Mouse (Mus musculus) brain, embryonic 14.5 days (tissue): ENCODE data around the gene Hebp2.

Source experiments
- CTCF ChIP-seq: fragments of 200-500 bp; IDR thresholded peaks from 2 replicates; pipeline ENCODE4 v1.5.1; 2012; ENCODE audit warnings: inconsistent platforms, mild to moderate bottlenecking, moderate library complexity, borderline replicate concordance; ENCODE audit not compliant: insufficient read depth, insufficient read length; ENCODE audit errors: extremely low read depth
- POLR2A ChIP-seq: fragments of 200-500 bp; IDR thresholded peaks from 2 replicates; pipeline ENCODE4 v1.6.1; 2012; ENCODE audit warnings: mild to moderate bottlenecking, inconsistent platforms, borderline replicate concordance; ENCODE audit not compliant: poor library complexity, insufficient read depth, insufficient read length, severe bottlenecking; ENCODE audit errors: extremely low read depth

DNA sequence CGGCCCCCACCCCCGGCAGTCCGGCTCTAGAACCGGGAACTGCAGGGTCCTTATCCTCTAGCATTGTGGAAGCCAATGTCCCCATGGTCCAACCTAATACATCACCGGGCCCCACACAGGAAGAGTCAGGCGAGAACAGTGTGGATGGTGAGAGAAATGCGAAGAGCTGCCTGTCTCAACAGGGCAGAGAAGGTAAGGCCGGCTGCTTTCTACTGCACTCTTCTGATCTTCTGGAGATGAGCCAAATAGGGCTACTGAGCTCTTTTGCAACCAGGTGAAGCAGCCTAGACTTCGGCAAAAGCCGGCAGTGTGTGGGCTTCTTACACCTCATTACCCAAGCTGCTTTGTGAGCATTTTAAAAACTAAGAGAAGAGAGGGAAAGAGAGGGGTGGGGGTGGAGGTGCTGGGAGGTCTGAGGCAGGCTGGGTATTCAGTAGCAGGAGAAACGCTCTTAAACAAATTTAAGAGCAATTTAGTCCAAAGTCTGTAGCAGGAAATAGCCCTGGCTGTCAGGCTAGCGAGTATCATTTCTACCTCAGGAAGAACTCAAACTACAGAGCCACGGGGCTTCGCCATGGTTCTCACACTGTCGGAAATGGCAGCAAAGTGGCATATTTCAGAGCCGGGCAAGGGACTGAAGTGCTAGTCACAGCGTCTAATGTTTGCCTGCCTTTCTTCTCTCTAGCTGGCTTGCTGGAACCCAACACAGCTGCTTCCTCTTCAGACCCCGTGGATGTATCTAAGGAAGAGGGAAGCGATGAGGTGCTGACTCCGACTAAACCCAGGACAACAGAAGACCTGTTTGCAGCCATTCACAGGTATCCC is 18.8 kb downstream of the Hebp2 start:
- TF ChIP-seq POLR2A: no peak
- TF ChIP-seq CTCF: no peak
